Mouse (Mus musculus) ES-E14 (cell line): ENCODE measurements around the gene Hecw2. TPM values are rescaled to one million over a fixed set of nuclear protein-coding genes. Genes with fewer than 3 reads are reported as not detected.

Experiments used
- DNase-seq: peaks from one replicate; pipeline ENCODE4 v3.0.0-alpha.2; 2013; ENCODE audit warnings: low read depth, low spot score
- H3K27ac ChIP-seq: 2 replicates; pipeline ENCODE4 v1.5.1; 2012; ENCODE audit warnings: low read depth, mild to moderate bottlenecking, low read length, moderate library complexity, mixed read lengths; ENCODE audit not compliant: poor library complexity, insufficient read depth, severe bottlenecking
- H3K36me3 ChIP-seq: 2 replicates; pipeline ENCODE4 v1.6.1; 2012; ENCODE audit warnings: mild to moderate bottlenecking, low read length, moderate library complexity, mixed read lengths; ENCODE audit not compliant: control insufficient read depth, poor library complexity, insufficient read depth, severe bottlenecking
- H3K4me1 ChIP-seq, 2 experiments: fragments of 150-350 bp in 1 of 2; sonication (generic) in 1 of 2; 2 replicates each; pipeline ENCODE4 v1.6.1; 2012; ENCODE audit warnings: low read length in 2 of 2, mild to moderate bottlenecking in 1 of 2, mixed read lengths in 1 of 2; ENCODE audit not compliant: control insufficient read depth in 2 of 2, insufficient read depth in 2 of 2, poor library complexity in 1 of 2
- H3K4me3 ChIP-seq, 2 experiments: fragments of 150-350 bp in 1 of 2; sonication (generic) in 1 of 2; 2 replicates each; pipeline ENCODE4 v1.5.1; 2012; ENCODE audit warnings: low read length in 2 of 2, low read depth in 1 of 2, mild to moderate bottlenecking in 1 of 2, mixed read lengths in 1 of 2; ENCODE audit not compliant: insufficient read depth in 1 of 2, poor library complexity in 1 of 2, severe bottlenecking in 1 of 2
- H3K9ac ChIP-seq: 2 replicates; pipeline ENCODE4 v1.6.1; 2012; ENCODE audit warnings: low read depth, mild to moderate bottlenecking, low read length, mixed read lengths; ENCODE audit not compliant: poor library complexity, insufficient read depth, severe bottlenecking
- H3K9me3 ChIP-seq: fragments of 150-350 bp; sonication (generic); 2 replicates; pipeline ENCODE4 v1.6.1; 2012; ENCODE audit warnings: low read depth, mild to moderate bottlenecking, low read length; ENCODE audit not compliant: control insufficient read depth, insufficient read depth
- CHD2 ChIP-seq: IDR thresholded peaks from 2 replicates; pipeline ENCODE4 v1.6.1; 2014; ENCODE audit warnings: mild to moderate bottlenecking, low read depth, low read length, inconsistent platforms
- HCFC1 ChIP-seq: IDR thresholded peaks from 2 replicates; pipeline ENCODE4 v1.6.1; 2012; ENCODE audit warnings: low read length, inconsistent platforms, borderline replicate concordance; ENCODE audit not compliant: insufficient read depth
- MAFK ChIP-seq: IDR thresholded peaks from 2 replicates; pipeline ENCODE4 v1.6.1; 2014; ENCODE audit warnings: mild to moderate bottlenecking, low read depth, low read length, inconsistent platforms; ENCODE audit not compliant: insufficient read depth
- ZC3H11A ChIP-seq: IDR thresholded peaks from 2 replicates; pipeline ENCODE4 v1.6.1; 2012; ENCODE audit warnings: low read depth, mild to moderate bottlenecking, inconsistent platforms, low read length, borderline replicate concordance
- ZNF384 ChIP-seq: IDR thresholded peaks from 2 replicates; pipeline ENCODE4 v1.6.1; 2012; ENCODE audit warnings: low read depth, low read length, inconsistent platforms
- in situ Hi-C, 2 experiments: fragments of 600-800 bp; cut with MboI; formaldehyde crosslinking; loops; one replicate each; pipeline ENCODE4 v1.15.1; 2025; ENCODE audit warnings: low sequenced_read_pairs in 2 of 2, inconsistent platforms in 1 of 2; ENCODE audit not compliant: unreplicated experiment in 2 of 2
- total RNA-seq: library from RNA; depleted of rRNA; stranded (reverse); fragments of 300-350 nt; gene quantifications from 2 replicates; pipeline ENCODE4 v1.2.3, GENCODE M21; 2012

The Hecw2 gene
- total RNA-seq, 1 experiment, result 6.6 TPM

GRCm38 (mm10) chr1:53866374-53866902 is 328.5 kb downstream of the Hecw2 start:
- no peaks in the 10 kb centered on the region for H3K36me3 ChIP-seq
- in situ Hi-C loops, result no loop called here
- peak; percentile 33 for DNase-seq
- H3K4me3 ChIP-seq, result no peak overlapping the region
- H3K9ac ChIP-seq, result no peak overlapping the region
- no peaks in the 10 kb centered on the region for H3K9me3 ChIP-seq
- peak overlapping the region; percentile 7; the same call in 1 of the 2 replicates for H3K27ac ChIP-seq
- TF ChIP-seq ZNF384 (no peak), ZC3H11A (no peak), MAFK (no peak), HCFC1 (no peak), CHD2 (no peak)
- peaks cover 5% of the 10 kb centered on the region in 2 experiments for H3K4me1 ChIP-seq

GRCm38 (mm10) chr1:53864046-53864445 is 330.9 kb downstream of the Hecw2 start:
- Histone ChIP-seq H3K9me3 (no peaks in the 10 kb centered on the region), H3K36me3 (no peaks in the 10 kb centered on the region), H3K9ac (no peak overlapping the region), H3K27ac (no peak overlapping the region), H3K4me3 (no peak overlapping the region), H3K4me1 (peaks cover 5% of the 10 kb centered on the region in 2 experiments)
- in situ Hi-C loops, result no loop called here
- DNase-seq, result no peak
- TF ChIP-seq ZNF384 (no peak), ZC3H11A (no peak), HCFC1 (no peak), MAFK (no peak), CHD2 (no peak)

- Histone ChIP-seq H3K9me3 (no peaks in the 10 kb centered on the region), H3K4me3 (no peak overlapping the region), H3K9ac (no peak overlapping the region), H3K27ac (no peak overlapping the region), H3K36me3 (no peaks in the 10 kb centered on the region), H3K4me1 (peaks cover 0 to 3% of the 10 kb centered on the region in 2 experiments; a peak in 2 of 4 replicates)
- no peak for DNase-seq
- TF ChIP-seq HCFC1, result no peak
- TF ChIP-seq CHD2, result no peak
- TF ChIP-seq ZNF384, result no peak
- TF ChIP-seq ZC3H11A, result no peak
- TF ChIP-seq MAFK, result no peak
- in situ Hi-C loops, result no loop called here
Measured at GRCm38 (mm10) chr1:53860611-53861010, 334.4 kb downstream of the Hecw2 start.

- H3K4me1 ChIP-seq, result no peaks in the 10 kb centered on the region; a peak in 1 of 4 replicates
- H3K9ac ChIP-seq, result no peak overlapping the region
- in situ Hi-C loops, result no loop called here
- no peaks in the 10 kb centered on the region for H3K36me3 ChIP-seq
- TF ChIP-seq ZNF384, result no peak
- TF ChIP-seq MAFK, result no peak
- TF ChIP-seq HCFC1, result no peak
- TF ChIP-seq ZC3H11A, result no peak
- TF ChIP-seq CHD2, result no peak
- no peak for DNase-seq
- H3K27ac ChIP-seq, result no peak overlapping the region
- no peak overlapping the region for H3K4me3 ChIP-seq
- H3K9me3 ChIP-seq, result no peaks in the 10 kb centered on the region
Measured at GRCm38 (mm10) chr1:53859175-53859574, 335.8 kb downstream of the Hecw2 start.
